Mouse (Mus musculus): ENCODE data around the gene Arhgap10.

DNA sequence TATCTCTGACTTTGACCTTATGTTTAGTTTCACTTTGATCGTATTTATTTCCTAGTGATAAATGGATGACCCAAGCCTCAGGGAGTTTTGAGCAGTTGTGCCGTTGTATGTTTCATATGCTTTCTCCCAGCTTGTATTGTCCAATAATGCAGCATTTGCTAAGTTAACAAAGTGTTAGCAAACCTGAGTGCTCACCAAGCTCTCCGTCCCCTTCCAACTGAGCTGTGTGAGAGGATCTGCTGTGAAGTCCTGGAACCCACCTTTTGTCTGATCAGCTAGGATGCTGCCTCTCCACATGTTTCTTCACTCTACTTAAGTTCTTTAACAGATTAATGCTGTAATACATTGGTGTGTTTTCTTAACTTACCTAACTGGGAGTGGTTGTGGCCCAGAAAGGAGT, 276.4 kb downstream of the Arhgap10 start:
- no peak for TF ChIP-seq GATA1 (IDR thresholded peaks at IDR 0.05; ENCODE audit: low read length)
- TF ChIP-seq TAL1 (IDR thresholded peaks at IDR 0.05; ENCODE audit: low read length): no peak
